Mouse (Mus musculus): ENCODE measurements around the gene Pfdn6.

DNA sequence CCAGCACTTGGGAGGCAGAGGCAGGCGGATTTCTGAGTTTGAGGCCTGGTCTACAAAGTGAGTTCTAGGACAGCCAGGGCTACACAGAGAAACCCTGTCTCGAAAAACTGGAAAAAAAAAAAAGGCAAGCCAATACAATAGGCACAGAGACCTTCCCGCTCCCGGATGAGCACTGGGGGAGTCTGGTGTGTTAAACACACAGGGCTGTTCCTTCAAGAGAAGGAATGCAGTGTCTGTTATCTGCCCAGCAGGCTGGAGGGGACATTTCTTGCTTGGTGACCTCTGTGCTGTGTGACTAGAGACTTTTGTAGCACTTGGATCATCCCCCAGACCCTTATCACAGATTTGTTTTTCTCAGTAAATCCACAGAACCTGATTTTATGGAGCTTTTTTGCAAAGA is 38.5 kb downstream of the Pfdn6 start:
- TF ChIP-seq POLR2A (IDR thresholded peaks at IDR 0.05; ENCODE audit: control insufficient read depth, extremely low read depth, insufficient read depth, low read length, poor library complexity) (no peak), CTCF (IDR thresholded peaks at IDR 0.05; ENCODE audit: borderline replicate concordance, control insufficient read depth, extremely low read depth, insufficient read depth, low read length, poor library complexity) (no peak)
